Mouse (Mus musculus): Measurements from ENCODE around the gene Zmat3.

The Zmat3 gene

DNA sequence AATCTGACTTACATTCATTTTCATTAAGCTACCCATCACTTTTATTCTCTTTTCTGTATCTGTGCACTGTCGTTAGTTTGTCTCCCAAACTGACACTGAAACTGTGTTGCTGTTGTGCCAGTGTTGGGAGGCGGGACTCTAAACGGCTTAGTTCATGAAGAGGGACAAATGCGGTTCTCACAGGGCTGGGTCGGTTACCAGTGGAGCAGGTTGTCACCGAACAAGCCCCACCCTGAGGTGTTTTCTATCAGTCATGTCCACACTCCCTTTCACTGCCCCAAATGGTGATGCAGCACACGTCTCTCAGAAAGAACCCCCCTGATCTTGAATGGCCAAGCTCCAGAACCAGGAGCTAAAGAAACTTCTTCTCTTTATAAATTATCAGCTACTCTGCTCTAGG is 6.1 kb upstream of the Zmat3 start:
- no peak for DNase-seq

DNA sequence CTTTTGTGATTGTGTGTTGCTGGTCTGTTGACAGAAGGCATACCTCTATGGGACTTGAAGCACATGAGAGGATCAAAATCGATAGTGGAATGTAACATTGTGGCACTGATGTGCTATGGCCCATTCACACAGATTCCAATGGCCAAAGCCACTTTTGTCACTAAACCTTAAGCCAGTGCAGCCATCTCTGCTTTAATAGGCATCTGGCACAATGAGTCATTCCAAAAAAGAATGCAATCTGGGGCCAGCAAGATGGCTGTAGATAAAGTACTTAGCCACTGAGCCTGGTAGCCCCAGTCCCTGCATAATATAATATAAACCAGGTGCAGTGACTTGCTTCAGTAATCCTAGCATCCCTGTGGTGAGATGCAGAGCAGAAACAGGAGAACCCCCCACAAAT is 1.7 kb upstream of the Zmat3 start:
- no peak for DNase-seq

DNA sequence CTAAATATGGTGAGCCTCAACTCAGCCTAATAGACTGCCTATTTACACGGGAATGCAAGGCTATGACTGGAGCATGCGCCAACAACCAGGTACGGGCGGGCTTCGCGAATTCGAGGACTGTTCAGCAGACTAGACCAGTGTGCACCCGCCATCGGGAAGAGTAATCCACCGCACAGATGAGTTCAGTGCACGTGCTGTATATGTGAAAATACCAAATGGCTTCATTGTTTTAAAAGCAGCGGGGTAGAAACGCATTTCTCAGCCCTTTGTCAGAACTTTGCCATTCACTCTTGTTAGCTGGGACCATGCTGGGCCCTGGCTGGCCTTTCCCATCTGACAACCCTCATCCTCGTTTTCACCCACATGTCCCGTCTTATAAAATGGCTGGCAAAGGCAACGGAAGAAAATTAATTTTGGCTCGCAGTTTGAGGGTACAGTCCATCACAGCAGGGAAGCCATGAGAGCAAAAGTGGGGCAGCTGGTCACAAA is 476 bp upstream of the Zmat3 start:
- no peak for DNase-seq

DNA sequence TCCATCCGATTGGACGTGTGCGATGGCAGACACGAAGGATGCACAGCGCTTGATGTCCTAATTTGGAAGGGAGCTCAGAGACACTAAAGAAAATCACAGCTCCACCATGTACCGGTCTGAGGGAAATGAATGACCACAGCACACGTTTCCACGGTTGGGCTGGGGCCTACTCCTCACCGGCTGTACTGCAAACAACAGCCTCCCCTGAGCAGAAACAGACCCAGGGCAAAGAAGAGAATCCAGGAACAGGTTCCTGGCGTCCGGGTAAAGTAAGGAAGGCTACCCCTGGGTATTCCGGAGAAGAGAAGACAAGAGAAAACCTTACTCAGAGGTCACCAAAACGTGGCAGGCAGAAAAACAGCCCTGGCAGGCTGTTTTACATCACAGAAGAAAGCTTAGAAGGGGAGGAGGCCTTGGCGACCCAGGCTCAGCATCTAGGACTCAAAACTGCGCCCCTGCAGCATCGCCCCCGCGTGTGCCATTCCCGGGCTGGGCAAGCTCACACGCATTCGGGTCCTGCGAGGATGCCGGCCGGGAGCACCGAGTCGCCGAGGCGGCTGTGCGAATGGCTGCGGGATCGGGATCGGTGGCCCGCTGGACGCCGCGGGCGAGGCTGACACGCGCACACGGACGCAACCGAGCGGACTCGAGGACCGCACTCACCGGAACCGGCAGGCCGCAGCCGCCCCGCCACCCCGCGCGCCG is 821 bp downstream of the Zmat3 start:
- no peak for DNase-seq

DNA sequence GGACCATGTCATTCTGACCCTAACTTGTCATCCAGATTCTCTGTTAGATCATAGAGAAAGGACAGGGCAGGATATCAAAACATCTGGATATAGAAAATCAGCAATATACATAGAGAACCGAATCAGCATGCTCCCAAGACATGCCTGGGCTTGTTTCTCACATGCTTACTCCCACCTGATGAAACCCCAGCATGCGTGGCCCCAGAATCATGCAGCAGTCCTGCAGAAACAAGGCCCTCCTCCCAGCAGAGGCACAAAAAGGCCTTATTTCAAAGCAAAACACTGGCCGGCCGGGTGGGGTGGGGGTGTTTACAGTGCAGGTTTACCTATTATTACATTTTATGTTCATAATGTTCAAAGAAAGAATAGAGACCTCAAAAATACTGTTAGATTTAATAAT is 1.6 kb downstream of the Zmat3 start:
- no peak for DNase-seq

DNA sequence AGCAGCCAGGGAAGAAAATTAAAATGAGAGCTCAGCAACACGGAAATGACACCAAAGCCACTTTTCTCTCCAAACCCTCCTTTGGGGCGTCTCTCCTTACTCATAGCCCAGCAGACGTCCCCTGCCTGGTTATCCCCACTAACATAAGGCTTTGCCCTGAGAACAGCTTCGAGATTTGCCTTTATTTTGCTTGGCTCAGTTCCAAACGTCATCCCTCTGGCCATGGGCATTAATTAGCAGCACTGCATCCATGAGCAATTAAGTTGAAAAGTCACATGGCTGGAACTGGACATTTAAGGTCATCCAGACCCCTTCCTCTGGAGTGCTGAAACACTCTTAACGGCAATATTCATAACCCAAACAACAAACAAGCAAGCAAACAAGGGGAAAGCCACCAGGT is 4.6 kb downstream of the Zmat3 start:
- DNase-seq = no peak

DNA sequence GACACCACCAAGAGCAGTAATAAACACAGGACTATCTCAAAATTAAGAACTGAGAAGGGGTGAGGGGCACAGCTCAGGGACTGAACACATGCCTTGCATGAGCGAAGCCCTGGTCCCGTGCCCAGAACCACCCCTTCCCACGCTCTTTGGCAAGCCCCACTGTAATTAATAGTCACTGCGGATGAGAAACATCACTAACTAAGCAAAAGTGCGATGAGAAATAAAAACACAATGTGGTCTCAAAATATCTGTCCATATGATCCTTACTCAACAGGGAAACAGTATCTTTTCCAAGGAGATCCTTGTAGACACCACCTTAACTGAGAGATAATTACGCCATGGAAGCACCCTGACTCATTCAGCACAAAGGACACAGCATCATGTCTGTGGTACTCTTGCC is 17.9 kb downstream of the Zmat3 start:
- DNase-seq = no peak

DNA sequence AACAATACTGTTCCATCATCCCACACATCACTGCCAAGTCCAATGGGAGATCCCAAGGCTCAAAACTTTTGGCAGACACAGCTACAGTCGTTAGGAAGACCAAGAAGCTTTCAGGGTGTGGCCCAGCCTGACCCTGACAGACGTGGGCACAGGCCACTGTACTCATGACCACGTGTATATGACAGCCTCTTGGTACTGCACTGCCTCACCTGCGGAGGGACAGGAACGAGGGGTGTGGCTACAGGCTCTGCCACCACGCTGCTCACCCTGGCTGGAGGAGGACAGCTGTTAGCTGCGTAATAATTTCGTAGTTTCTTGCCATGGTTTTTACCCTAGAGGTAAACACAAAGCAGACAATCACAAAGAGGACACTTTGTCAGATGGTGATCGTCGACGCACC is 20.6 kb downstream of the Zmat3 start:
- no peak for DNase-seq

DNA sequence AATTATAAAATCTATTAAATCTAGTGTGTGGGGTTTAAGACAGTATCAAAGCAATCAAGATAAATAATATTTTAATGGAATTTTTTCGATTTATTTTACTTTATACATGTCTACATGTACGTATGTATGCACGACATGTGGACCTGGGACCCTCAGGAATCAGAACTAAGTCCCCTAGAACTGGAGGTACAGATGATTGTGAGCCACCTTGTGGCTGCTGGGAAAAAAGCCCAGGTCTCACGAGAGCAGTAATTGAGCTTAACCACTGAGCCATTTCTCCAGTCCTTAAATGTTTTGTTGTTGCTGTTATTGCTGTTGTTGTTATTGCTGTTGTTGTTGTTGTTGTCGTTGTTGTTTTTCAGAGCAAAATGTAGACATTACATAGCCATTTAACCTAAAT is 21.0 kb downstream of the Zmat3 start:
- no peak for DNase-seq

DNA sequence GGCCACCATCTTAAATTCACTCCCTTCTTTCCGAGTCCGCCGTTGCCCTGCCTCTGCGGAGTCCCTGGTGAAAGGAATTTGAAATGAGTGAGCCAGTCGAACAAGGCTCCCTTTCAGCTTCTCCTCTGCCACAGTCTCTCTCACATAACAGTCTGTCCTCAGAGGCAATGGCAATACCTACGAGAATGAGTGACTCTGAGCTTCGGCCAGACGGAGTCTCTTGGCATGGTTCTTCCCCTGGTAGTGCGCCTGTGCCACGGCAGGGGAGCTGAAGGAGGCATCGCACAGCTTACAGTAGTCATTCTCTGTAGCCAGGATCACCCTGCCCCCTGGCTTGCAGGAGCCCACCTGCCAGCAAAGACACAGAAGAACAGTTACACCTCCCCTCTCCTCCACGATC is 22.4 kb downstream of the Zmat3 start:
- no peak for DNase-seq

DNA sequence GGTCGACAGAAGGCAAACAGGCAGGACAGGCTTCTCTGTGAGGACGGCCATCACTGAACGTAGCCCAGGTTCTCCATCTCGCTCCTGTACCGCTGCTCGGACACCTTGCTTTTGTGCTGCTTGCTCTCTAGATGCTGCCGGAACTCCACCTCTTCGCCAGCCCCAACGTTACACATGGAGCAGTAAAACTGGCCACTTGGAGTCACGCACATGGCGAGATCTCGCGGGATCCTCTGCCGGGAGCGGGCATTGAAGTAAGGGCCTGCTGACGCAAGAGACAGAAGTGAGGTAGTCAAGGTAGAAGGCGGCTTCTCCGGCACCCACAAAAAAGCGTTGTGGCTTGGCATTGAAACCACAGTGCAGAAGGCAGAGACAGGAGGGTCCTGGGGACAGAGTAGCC is 24.4 kb downstream of the Zmat3 start:
- no peak for DNase-seq

DNA sequence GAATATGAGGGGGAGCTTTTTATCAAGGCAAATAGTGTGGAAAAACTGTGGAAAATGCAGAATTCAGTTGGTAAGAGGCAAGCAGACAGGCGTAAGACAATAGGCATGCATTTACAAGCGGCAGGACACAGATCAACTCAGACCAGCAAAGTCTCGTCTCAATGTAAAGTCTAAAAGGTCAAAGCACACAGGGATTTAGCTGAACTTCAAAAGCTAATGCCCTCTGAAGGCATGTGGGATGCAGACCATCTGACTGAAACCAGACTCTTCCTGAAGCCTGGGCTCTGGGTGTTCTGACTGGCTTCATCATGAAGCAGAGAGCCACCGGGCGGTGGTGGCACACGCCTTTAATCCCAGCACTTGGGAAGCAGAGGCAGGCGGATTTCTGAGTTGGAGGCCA is 27.6 kb downstream of the Zmat3 start:
- DNase-seq = no peak

DNA sequence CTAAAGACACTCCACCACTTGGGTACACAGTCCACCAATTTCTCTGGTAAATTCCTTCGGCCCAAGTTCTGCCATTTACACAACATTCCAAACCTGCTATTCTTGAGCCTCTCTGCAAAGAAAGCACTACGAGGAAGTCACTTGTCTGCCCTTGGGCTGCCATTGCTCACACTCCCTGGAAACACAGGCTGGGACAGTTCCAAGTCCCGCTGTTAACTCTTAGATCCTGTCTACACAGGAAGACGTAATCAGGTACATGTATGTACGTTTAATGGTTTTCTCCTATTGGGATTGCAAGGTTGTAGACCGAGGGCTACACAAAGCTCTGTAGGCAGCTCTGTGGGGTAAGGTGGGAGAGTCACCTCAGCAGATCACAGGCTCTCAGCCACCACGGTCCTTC is 28.0 kb downstream of the Zmat3 start:
- no peak for DNase-seq

DNA sequence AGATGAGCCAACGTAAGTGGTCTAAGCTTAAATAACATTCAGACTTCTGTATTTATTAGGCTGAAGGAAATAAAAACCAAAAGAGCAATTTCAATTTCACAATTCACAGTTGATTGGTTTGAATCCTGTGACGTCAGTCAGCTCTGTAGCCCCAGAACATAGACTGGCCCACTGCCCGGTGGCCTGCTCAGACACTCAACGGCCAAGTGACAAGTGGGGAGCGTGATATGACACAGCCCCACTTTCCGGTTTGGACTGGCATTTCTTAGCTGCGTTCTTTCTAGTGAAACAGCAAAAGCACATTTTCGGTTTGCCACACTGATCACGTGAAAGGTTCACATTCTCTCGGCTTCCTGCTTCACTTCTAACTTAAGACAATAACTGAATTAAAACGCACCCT is 30.9 kb downstream of the Zmat3 start:
- no peak for DNase-seq

DNA sequence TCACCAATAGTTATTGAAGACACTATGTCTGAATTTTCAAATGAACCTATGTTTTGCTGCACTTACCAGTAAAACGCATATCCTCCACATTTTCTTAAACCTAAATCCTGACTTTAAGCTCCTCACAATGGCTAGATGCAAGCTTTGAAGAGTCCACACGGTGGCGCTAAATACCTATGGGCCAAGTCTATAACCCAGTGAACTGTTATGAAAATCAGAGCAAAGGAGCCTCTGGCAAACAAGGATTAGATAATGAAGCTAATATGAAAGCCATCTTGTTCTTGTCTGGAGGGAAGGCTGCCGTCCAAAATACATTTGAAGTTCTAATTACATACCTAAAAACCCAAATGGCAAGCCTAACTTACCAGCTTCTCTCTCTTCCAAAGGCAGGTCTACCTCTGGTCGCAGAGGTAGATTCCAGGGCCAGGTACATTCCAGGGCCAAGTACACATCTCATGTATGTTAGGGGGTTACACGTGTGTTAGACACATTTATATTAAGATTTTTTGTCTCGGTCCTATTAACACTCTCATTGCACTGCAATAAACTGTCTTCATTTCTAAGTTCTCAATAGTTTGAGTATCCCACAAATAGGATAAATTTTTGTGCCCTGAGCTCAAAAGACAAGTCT is 32.2 kb downstream of the Zmat3 start:
- DNase-seq = peak; percentile 70

DNA sequence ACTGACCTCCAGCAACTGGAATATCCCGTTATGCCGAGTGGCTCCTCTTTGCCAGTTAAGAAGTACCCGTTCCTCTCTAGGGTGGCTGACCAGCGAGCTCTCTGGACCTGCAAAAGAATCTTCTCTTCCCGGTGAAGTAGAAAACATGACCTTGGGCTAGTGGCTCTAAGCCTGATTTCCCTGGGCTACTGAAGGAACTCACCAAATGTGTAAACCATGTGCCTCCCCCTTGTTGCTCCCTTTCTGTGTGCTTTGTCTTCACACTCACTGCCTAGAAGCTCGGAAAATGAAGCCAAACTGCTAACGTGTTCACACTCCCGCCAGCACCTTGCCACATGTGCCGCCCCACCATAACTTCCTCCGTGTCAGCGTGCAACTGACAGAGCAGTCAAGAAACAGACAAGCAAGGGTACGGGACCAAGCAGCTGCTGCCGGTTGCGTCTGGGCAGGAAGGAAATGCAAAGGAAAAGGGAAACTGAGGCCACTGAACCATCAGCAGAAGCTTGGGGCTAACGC is 47.9 kb downstream of the Zmat3 start:
- no peak for DNase-seq

DNA sequence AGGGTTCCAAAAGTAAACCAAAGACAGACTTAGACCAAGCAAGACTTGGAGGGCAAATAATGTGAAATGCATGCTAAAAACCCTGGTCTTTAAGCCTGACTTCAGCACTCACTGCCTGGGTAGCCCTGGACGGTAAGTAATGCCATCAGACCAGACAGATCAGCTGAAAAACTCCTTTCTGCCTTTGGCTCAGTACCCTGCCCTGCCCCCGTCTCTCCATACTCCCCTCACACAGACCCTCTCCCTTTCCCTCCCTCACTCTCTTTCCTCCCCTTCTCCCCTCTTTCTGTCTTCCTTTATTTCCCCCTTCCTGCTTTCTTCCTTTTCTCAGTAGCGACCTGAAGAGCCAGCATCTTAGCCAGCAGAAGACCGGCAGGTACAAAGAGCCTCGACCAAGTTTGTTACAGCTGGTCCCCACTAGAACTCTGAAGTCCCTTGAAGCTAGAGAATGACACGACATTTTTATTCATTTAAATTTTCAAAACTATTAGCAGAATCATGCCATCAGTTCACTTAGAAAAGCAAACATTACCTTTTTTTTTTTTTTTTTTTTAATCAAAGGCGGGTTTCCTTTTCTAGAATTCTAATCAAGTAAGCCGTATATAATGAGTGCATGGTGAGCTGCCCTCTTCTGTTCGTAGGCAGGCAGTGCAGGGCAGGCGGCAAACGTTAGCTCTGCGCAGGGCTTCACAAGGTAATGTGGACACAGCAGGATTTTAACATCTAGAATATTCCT is 48.5 kb downstream of the Zmat3 start:
- DNase-seq = peak; percentile 24

DNA sequence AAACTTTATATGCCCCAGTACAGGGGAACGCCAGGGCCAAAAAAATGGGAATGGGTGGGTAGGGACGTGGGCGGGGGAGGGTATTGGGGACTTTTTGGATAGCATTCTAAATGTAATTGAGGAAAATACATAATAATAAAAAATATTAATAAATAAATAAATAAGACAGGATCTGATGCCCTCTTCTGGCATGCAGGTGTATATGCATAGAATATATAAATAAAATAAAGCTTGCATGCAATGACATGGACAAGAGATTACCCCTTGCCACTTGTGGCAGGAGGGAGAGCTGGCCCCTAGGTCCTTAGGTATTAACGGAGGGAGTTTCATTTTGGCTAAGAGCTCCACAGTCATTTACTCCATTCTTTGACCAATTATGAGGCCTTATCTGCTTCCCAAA is 51.1 kb downstream of the Zmat3 start:
- no peak for DNase-seq

DNA sequence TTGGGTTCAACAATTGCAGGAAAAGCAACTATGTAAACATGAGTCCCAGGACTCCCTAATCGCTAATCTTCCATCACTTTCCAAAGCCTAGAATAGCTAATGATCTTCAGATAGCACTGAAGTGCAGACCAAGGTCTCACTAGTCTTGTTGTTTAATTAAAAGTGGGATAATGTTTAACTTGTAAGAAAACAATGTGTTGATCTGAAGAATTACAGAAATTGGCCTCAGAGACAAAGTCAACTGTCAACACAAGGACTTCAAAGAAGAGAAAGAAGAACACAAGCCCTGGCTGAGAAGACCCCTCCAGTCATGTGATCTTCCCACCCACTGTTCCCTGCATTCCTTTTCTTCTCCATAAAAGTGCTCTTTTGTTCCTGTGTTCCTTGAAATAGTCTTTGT is 61.6 kb downstream of the Zmat3 start:
- no peak for DNase-seq

DNA sequence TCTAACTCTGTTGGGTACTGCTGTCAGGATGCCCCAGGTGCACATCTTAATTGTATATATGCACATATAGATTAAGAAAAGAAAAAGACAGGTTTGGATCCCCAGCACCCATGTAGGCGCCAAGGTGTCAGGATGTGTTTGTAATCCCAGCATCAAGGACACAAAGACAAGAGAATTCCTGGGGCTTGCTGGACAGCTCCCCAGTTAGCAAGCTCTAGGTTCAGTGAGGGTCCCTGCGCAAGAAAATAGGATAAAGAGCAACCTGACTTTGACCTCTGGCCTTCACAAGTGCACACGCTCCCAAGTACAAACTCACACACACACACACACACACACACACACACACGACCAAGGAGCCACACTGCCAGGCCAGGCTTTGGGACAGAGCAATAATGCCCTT is 73.8 kb downstream of the Zmat3 start:
- DNase-seq = no peak

All from liver (tissue).